ENCODE assay signal across 15 mouse cellular contexts in genomic region chr17:75208164-75208698, GRCm38 (mm10).
"Had no signal": no experiment of that assay in that cellular context is flagged by ENCODE, and none has a peak within 500 bp of the region (broad histone marks: within the 10 kb centered on the region; RNA-seq: fewer than 3 reads in every experiment).

No protein-coding gene starts in this region.

- H3K9me3 ChIP-seq: limb, embryonic 15.5 days; megakaryocyte, embryonic 14.5 days had no signal

- H3K27me3 ChIP-seq: limb, embryonic 15.5 days; megakaryocyte, embryonic 14.5 days had no signal

- H3K9ac ChIP-seq: limb, embryonic 15.5 days; liver, embryonic 14.5 days; liver, postnatal 0 days; lung, embryonic 14.5 days had no signal

- H3K4me2 ChIP-seq: limb, embryonic 15.5 days; liver, embryonic 11.5 days; lung, embryonic 14.5 days; midbrain, embryonic 11.5 days had no signal

- DNase-seq: layer of hippocampus, adult 9-11 months; liver, postnatal 0 days; lung, embryonic 14.5 days; lung, postnatal 36 days; midbrain, embryonic 14.5 days; thymus, adult 18-20 months; thymus, postnatal 36 days had no signal

- H3K27ac ChIP-seq: layer of hippocampus, adult 2 months; limb, embryonic 15.5 days; liver, embryonic 14.5 days had no signal

- ATAC-seq: intestine, postnatal 0 days; liver, postnatal 0 days; lung, postnatal 0 days had no signal

- H3K4me3 ChIP-seq: layer of hippocampus, adult 2 months; limb, embryonic 15.5 days; megakaryocyte, embryonic 14.5 days had no signal

- H3K36me3 ChIP-seq: limb, embryonic 15.5 days had no signal
